Mouse (Mus musculus) heart, embryonic 15.5 days (tissue): ENCODE measurements around the gene Npepps. TPM values are rescaled to one million over a fixed set of nuclear protein-coding genes. Genes with fewer than 3 reads are reported as not detected.

Experiments
- ATAC-seq: fragments of 200-750 bp; cut with Nextera tagmentation; replicated peaks from 2 replicates; pipeline ENCODE4 v1.8.0; 2017; ENCODE audit warnings: low read depth, moderate TSS enrichment; ENCODE audit not compliant: insufficient number of reproducible peaks, insufficient read depth, low FRiP score
- H3K27ac ChIP-seq: fragments of 300-500 bp; sonication (generic); 2 replicates; pipeline ENCODE4 v1.5.1; 2015; ENCODE audit warnings: mild to moderate bottlenecking, inconsistent platforms
- H3K27me3 ChIP-seq: fragments of 300-500 bp; sonication (generic); 2 replicates; pipeline ENCODE4 v1.6.1; 2015; ENCODE audit warnings: inconsistent platforms
- H3K36me3 ChIP-seq: fragments of 300-500 bp; sonication (generic); 2 replicates; pipeline ENCODE4 v1.6.1; 2015; ENCODE audit warnings: mild to moderate bottlenecking, inconsistent platforms
- H3K4me1 ChIP-seq: fragments of 300-500 bp; sonication (generic); replicated peaks from 2 replicates; pipeline ENCODE4 v1.6.1; 2015; ENCODE audit warnings: inconsistent platforms
- H3K4me2 ChIP-seq: fragments of 300-500 bp; sonication (generic); 2 replicates; pipeline ENCODE4 v1.6.1; 2015; ENCODE audit warnings: inconsistent platforms, mild to moderate bottlenecking, moderate library complexity
- H3K4me3 ChIP-seq: fragments of 300-500 bp; sonication (generic); 2 replicates; pipeline ENCODE4 v1.5.1; 2015; ENCODE audit warnings: mild to moderate bottlenecking, inconsistent platforms
- H3K9ac ChIP-seq: fragments of 300-500 bp; sonication (generic); 2 replicates; pipeline ENCODE4 v1.6.1; 2015; ENCODE audit warnings: mild to moderate bottlenecking, inconsistent platforms
- H3K9me3 ChIP-seq: fragments of 300-500 bp; sonication (generic); replicated peaks from 2 replicates; pipeline ENCODE4 v1.6.1; 2016; ENCODE audit warnings: inconsistent platforms
- WGBS: fragments of 180-500 bp; shearing (Covaris S2); methylation state at CpG from one replicate; pipeline ENCODE4 v1.1.7; 2015; ENCODE audit warnings: mixed read lengths; 5-methylcytosine and 5-hydroxymethylcytosine counted together
- polyA plus RNA-seq: library from polyadenylated mRNA; unstranded; fragments of >200 nt; fragmentation: Nextera tagmentation; extraction: Ambion mirVana; gene quantifications from 2 replicates; pipeline ENCODE4 v1.2.1, GENCODE M21; 2015

The Npepps gene
- polyA plus RNA-seq, 1 experiment from 2014 or later: 90.7 TPM

DNA sequence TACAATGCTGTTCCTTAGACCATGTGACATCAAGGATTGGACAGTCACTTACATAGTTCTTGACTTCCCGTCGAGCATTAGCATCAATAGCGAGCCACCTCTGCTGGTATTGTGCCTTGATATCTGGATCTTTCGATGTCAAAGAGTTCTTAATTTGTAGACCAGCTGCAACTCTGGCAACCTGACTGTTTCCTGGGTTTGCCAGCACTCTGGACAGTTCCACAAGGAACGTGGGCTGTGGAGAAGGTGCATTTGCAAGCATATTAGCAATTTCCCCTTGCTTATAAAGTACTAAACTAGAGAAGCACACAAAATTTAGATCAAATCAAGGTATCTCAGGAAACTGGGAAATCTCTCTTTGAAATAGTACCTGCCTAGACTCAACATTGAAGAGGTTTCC, 95.6 kb downstream of the Npepps start:
- no peaks in the 10 kb centered on the region for H3K27me3 ChIP-seq
- no peak overlapping the region for H3K4me3 ChIP-seq
- no peaks in the 10 kb centered on the region for H3K9me3 ChIP-seq
- no peak overlapping the region for H3K27ac ChIP-seq
- no peak overlapping the region for H3K9ac ChIP-seq
- 69% methylated on average over 5 of the region's 5 CpGs for WGBS
- H3K4me2 ChIP-seq: no peak overlapping the region
- ATAC-seq: no peak
- H3K4me1 ChIP-seq: peaks cover 49% of the 10 kb centered on the region
- H3K36me3 ChIP-seq: peaks cover 56% of the 10 kb centered on the region

DNA sequence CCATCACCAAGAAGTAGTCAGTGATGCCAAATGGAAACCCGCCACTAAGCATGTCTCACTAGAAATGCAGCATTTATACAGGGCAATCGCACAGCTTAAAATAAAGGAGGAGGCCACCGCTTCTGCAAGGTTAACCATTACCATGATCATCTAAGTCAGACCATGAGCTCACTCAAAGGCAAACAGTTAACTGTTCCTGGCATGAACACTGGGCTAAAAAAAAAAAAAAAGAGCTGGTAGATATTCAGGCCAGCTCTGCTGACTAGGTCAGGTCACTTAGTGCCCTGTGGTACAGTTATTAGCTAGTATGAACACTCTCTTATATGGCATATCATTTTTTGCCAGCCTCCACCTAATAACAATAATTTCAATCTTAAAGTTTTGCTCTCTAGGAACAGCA, 98.0 kb downstream of the Npepps start:
- Histone ChIP-seq H3K4me3 (no peak overlapping the region), H3K4me1 (peaks cover 41% of the 10 kb centered on the region), H3K27me3 (no peaks in the 10 kb centered on the region), H3K36me3 (peaks cover 79% of the 10 kb centered on the region), H3K9ac (no peak overlapping the region), H3K4me2 (no peak overlapping the region), H3K9me3 (no peaks in the 10 kb centered on the region), H3K27ac (no peak overlapping the region)
- WGBS: 83% methylated on average over 3 of the region's 3 CpGs
- no peak for ATAC-seq

DNA sequence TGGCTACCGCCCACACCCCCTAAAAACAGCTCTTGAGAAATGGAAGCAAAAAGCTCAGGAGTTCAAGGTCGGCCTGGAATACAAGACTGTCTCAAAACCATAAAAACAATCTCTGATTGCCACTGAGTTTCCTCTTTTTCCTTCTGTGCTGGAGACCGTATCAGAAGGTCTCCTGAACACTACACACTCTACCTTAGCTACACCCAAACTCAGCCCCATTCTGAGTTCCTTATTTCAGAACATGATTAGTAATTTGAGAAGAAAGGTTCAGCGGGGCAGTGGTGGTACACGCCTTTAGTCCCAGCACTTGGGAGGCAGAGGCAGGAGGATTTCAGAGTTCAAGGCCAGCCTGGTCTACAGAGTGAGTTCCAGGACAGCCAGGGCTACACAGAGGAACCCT, 99.4 kb downstream of the Npepps start:
- Histone ChIP-seq H3K27ac (no peak overlapping the region), H3K9ac (no peak overlapping the region), H3K9me3 (no peaks in the 10 kb centered on the region), H3K36me3 (peaks cover 89% of the 10 kb centered on the region), H3K27me3 (no peaks in the 10 kb centered on the region), H3K4me1 (peaks cover 35% of the 10 kb centered on the region), H3K4me3 (no peak overlapping the region), H3K4me2 (no peak overlapping the region)
- no peak for ATAC-seq
- 80% methylated on average over 5 of the region's 5 CpGs for WGBS

DNA sequence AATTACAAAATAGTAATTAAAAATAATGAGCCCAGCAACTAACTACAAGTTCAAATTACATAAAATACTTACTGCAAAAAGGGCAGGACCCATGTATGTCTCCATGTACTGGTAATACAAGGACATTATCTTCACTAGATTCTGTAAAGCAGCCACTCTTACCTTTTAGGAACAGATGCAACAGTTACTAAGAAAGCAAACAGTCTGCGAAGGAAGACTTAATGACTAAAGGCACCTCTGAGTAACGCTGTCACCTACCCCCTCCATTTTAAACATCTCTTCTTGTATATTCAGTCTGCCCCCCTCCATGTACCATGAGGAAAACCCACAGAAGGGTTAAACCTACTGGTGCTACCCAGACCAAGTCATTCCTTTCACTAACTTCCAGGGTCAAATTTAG, 102.2 kb downstream of the Npepps start:
- no peaks in the 10 kb centered on the region for H3K27me3 ChIP-seq
- no peak overlapping the region for H3K27ac ChIP-seq
- WGBS: 93% methylated on average over 2 of the region's 2 CpGs
- peaks cover 16% of the 10 kb centered on the region for H3K4me1 ChIP-seq
- no peak for ATAC-seq
- H3K4me2 ChIP-seq: no peak overlapping the region
- H3K9me3 ChIP-seq: no peaks in the 10 kb centered on the region
- H3K9ac ChIP-seq: no peak overlapping the region
- H3K36me3 ChIP-seq: peaks cover 98% of the 10 kb centered on the region
- no peak overlapping the region for H3K4me3 ChIP-seq

DNA sequence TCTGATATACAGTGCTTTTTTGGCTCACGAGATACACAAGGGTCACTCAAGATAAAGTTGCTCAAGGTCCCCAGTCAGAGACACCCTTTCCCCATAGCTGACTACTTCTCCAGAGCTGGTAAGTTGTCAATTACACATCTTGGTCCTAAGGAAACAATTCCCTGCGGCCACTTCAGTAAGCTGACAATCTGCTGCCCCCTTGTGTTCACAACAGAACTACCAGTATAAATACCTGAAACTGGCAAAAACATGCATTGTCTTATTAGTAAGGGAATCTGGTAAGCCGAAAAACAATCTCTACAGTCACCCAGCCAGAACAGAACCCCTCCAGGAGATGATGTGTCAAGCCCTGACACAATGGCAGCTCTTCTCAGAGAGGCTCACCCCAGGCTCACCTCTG, 103.6 kb downstream of the Npepps start:
- no peak overlapping the region for H3K27ac ChIP-seq
- H3K9ac ChIP-seq: no peak overlapping the region
- H3K36me3 ChIP-seq: peaks cover 98% of the 10 kb centered on the region
- no peak overlapping the region for H3K4me3 ChIP-seq
- H3K9me3 ChIP-seq: no peaks in the 10 kb centered on the region
- no peak overlapping the region for H3K4me2 ChIP-seq
- H3K4me1 ChIP-seq: peaks cover 7% of the 10 kb centered on the region
- no peaks in the 10 kb centered on the region for H3K27me3 ChIP-seq
- WGBS: 50% methylated on average over 3 of the region's 3 CpGs
- ATAC-seq: no peak

DNA sequence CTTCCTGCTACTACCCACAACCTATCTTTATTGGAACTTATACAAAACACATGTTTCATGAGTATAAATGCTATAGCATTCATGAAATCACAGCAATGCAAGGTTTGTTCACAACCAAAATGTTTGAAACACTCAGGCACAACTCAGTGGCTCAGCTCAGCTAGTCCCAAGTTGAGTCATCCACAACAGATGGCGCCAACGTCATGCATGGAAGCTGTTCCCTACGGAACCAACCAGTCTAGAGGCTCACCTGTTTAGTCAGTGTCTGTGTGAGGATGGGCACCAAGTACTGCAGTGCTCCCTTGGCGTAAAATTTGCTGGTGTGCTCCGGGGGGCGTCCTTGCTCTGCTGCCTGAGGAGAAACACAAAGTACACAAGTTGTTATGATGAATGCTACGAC, 104.9 kb downstream of the Npepps start:
- ATAC-seq: no peak
- Histone ChIP-seq H3K9me3 (no peaks in the 10 kb centered on the region), H3K27ac (no peak overlapping the region), H3K4me1 (peaks cover 3% of the 10 kb centered on the region; the same call in 1 of the 2 replicates), H3K36me3 (peaks cover 98% of the 10 kb centered on the region), H3K9ac (no peak overlapping the region), H3K4me3 (no peak overlapping the region), H3K27me3 (no peaks in the 10 kb centered on the region), H3K4me2 (no peak overlapping the region)
- 88% methylated on average over 7 of the region's 7 CpGs for whole genome bisulfite sequencing

DNA sequence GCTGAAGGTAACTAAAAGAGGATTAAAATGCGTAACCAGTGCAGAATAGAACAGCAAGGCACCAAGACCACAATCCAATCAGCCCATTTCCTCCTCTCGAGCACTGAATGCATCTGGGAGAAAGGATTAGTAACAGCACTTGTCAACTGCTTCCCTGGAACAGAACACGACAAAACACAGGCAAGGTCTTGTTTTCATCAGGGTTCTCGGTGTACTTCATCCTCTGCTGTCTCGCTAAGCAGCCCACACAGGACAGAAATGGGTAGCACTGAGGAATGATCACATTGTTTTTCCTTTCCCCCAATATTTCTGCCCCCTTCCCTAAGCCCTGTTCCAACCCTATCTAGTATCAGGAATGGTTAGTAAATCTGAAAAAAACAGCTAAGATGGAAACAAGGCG, 120.1 kb downstream of the Npepps start:
- no peak overlapping the region for H3K9ac ChIP-seq
- peaks cover 77% of the 10 kb centered on the region for H3K36me3 ChIP-seq
- no peak overlapping the region for H3K4me2 ChIP-seq
- no peak for ATAC-seq
- H3K27me3 ChIP-seq: no peaks in the 10 kb centered on the region
- no peak overlapping the region for H3K27ac ChIP-seq
- 59% methylated on average over 6 of the region's 6 CpGs for whole genome bisulfite sequencing
- H3K4me3 ChIP-seq: no peak overlapping the region
- no peaks in the 10 kb centered on the region for H3K4me1 ChIP-seq
- no peaks in the 10 kb centered on the region for H3K9me3 ChIP-seq

DNA sequence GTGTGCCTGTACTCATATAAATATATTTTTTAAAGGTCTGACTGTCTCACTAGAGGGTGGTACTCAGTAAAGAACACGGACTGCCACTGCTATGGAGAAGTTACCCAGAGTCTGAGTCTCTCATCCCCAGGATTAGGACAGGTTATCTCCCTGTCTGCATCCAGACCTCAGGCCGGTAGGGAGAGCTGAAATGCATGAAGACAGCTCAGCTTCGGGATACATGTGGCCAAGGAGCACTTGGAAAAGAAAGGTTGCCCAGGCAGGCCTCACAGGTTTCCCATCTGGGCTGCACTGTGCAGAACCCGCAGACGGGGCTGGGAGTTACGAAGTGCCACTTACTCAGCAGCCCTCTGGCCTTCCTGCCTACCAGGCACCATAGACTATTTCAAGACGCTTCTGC, 123.4 kb downstream of the Npepps start:
- Histone ChIP-seq H3K36me3 (peaks cover 51% of the 10 kb centered on the region), H3K4me2 (no peak overlapping the region), H3K9ac (no peak overlapping the region), H3K4me3 (no peak overlapping the region), H3K9me3 (no peaks in the 10 kb centered on the region), H3K27ac (no peak overlapping the region), H3K27me3 (no peaks in the 10 kb centered on the region), H3K4me1 (peaks cover 7% of the 10 kb centered on the region)
- 70% methylated on average over 7 of the region's 7 CpGs for WGBS
- no peak for ATAC-seq

Other genes with a start within 250 kb of the Npepps start
- 0.72 and 1.1 TPM in 2 replicates for gene Lrrc46, start 239.2 kb downstream of the Npepps start, polyA plus RNA-seq
- 61.1 and 67.3 TPM in 2 replicates for gene Mrpl10, start 239.1 kb downstream of the Npepps start, polyA plus RNA-seq
- 4.4 and 8.5 TPM in 2 replicates for gene Osbpl7, start 230.0 kb downstream of the Npepps start, polyA plus RNA-seq
- gene Tbx21, start 165.3 kb downstream of the Npepps start, polyA plus RNA-seq: 0.05 and 0.36 TPM in 2 replicates
- 4.7 and 6.5 TPM in 2 replicates for gene Tbkbp1, start 129.1 kb downstream of the Npepps start, polyA plus RNA-seq
- gene Kpnb1, start 92.8 kb downstream of the Npepps start, polyA plus RNA-seq: 29.5 and 31.4 TPM in 2 replicates
- 53.4 and 54.4 TPM in 2 replicates for gene Mrpl45, start 35.1 kb upstream of the Npepps start, polyA plus RNA-seq
- gene Gpr179, start 71.4 kb upstream of the Npepps start, polyA plus RNA-seq: 0.05 and 0.10 TPM in 2 replicates
- 3.0 and 3.5 TPM in 2 replicates for gene Socs7, start 81.9 kb upstream of the Npepps start, polyA plus RNA-seq
- gene Arhgap23, start 134.9 kb upstream of the Npepps start, polyA plus RNA-seq: 6.0 and 7.8 TPM in 2 replicates
- 0.78 and 1.0 TPM in 2 replicates for gene 4933428G20Rik, start 219.7 kb upstream of the Npepps start, polyA plus RNA-seq